Mouse (Mus musculus) layer of hippocampus, postnatal 10 days (tissue): ENCODE data around the gene Ckmt1. TPM values are rescaled to one million over a fixed set of nuclear protein-coding genes. Genes with fewer than 3 reads are reported as not detected.

Experiments used
- DNase-seq, 2 experiments: peaks; one replicate each; pipeline ENCODE4 v3.0.0; 2021; ENCODE audit warnings: low spot score in 2 of 2
- total RNA-seq, 2 experiments: library from RNA; stranded (reverse); gene quantifications; 2 replicates each; pipeline ENCODE4 v1.2.3; 2021

Ckmt1 gene
- total RNA-seq, 2 experiments from 2014 or later, result 252 to 307 TPM

DNA sequence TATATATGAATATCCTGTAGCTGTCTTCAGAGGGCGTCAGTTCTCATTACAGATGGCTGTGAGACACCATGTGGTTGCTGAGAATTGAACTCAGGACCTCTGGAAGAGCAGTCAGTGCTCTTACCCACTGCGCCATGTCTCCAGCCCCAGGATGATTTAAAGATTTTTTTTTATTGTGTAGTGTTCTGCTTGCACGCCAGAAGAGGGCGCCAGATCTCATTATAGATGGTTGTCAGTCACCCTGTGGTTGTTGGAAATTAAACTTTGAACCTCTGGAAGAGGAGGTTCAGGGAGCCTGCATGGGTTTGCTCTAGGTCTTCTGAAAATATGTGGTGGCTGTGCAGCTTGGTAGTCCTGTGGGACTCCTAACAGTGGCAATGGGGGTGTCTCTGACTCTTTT lies 50.6 kb downstream of the Ckmt1 start:
- peak; percentile 16 to 21 for DNase-seq

DNA sequence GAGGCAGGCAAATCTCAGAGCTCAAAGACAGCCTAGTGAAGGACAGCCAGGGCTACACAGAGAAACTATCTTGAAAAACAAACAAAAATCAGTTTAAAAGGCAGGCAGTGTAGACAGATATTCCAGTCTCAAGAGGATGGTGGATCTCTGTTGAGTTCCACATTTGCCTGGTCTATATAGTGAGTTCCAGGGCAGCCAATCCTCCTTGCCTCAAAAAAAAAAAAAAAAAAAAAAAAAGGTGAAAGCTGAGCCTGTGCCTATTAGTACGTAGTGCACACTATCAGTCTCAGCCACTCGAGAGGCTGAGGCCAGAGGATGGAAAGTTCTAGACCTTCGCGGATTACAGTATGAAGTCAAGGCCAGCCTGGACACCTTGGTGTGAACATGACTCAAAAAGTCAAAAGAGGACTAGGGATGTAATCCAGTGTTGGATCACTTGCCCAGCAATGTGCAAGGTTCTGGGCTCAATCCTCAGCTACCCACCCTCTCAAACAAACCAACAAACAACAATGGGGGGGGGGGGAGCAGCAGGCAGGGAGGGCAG lies 55.4 kb downstream of the Ckmt1 start:
- DNase-seq, result no peak

Other genes with a start within 250 kb of the Ckmt1 start
- gene Tgm7, start 247.9 kb upstream of the Ckmt1 start, total RNA-seq, result under 1 TPM in 1 of 2 experiments, not detected in 1; 0.16 TPM
- gene Adal, start 217.3 kb upstream of the Ckmt1 start, total RNA-seq, result 10 to 100 TPM; 15.1 to 15.3 TPM
- gene Lcmt2, start 217.1 kb upstream of the Ckmt1 start, total RNA-seq, result 1 to 10 TPM; 6.7 to 7.5 TPM
- gene Tubgcp4, start 187.1 kb upstream of the Ckmt1 start, total RNA-seq, result 10 to 100 TPM; 29.2 to 31.9 TPM
- gene Zscan29, start 186.6 kb upstream of the Ckmt1 start, total RNA-seq, result 1 to 10 TPM; 6.5 to 7.9 TPM
- gene Trp53bp1, start 86.3 kb upstream of the Ckmt1 start, total RNA-seq, result 100 to 1,000 TPM; 157 to 174 TPM
- 100 to 1,000 TPM; 353 to 370 TPM for gene Map1a, start 68.1 kb upstream of the Ckmt1 start, total RNA-seq
- 10 to 100 TPM; 50.0 to 51.1 TPM for gene Ppip5k1, start 2.3 kb upstream of the Ckmt1 start, total RNA-seq
- under 1 TPM; 0.13 to 0.16 TPM for gene Strc, start 29.5 kb downstream of the Ckmt1 start, total RNA-seq
- gene Pdia3, start 56.1 kb downstream of the Ckmt1 start, total RNA-seq, result 100 to 1,000 TPM; 196 to 200 TPM
- gene Catsper2, start 56.1 kb downstream of the Ckmt1 start, total RNA-seq, result 1 to 10 TPM; 3.8 to 4.2 TPM
- gene Ell3, start 86.6 kb downstream of the Ckmt1 start, total RNA-seq, result not detected
- 100 to 1,000 TPM; 158 to 189 TPM for gene Serf2, start 91.5 kb downstream of the Ckmt1 start, total RNA-seq
- 10 to 100 TPM; 37.3 to 38.4 TPM for gene Hypk, start 95.6 kb downstream of the Ckmt1 start, total RNA-seq
- gene Serinc4, start 99.1 kb downstream of the Ckmt1 start, total RNA-seq, result 1 to 10 TPM; 2.0 to 2.2 TPM
- 10 to 100 TPM; 33.0 to 38.7 TPM for gene Mfap1b, start 116.4 kb downstream of the Ckmt1 start, total RNA-seq
- 10 to 100 TPM; 32.8 to 33.3 TPM for gene Mfap1a, start 149.0 kb downstream of the Ckmt1 start, total RNA-seq
- 1 to 10 TPM; 3.3 to 3.6 TPM for gene Wdr76, start 149.0 kb downstream of the Ckmt1 start, total RNA-seq